Mouse (Mus musculus): ENCODE data around the gene Kcne2. TPM values are rescaled to one million over a fixed set of nuclear protein-coding genes. Genes with fewer than 3 reads are reported as not detected.

Kcne2 gene
- 2.2 and 4.3 TPM in 2 replicates for polyA plus RNA-seq (2016; fragmentation: Nextera tagmentation; extraction: Ambion mirVana)

DNA sequence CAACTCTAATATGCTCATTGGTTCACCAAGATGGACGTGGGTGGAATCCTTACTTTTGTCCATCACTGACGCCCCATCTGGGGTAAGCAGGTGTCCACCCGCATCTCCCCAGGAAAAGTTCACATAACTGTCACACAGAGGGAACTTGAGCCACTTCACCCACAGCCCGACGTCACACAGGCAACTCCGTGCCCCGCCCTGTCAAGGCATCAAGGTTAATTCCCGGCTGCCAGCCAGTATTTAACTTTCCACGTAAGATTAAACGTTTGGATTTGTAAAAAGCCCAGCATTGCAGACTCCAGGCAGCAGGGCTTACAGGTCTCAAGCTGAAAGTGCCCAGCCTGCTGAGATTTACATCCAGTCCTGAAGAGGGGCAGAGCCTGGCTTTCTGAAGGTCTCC is at the start of gene Kcne2:
Kcne2 (plus strand) TSS at position 289 of the 400 bp plus-strand sequence.
- no peak for ATAC-seq (ENCODE audit: low FRiP score)
- H3K9ac ChIP-seq: no peak within 1 kb of the TSS
- no peak within 1 kb of the TSS for H3K27ac ChIP-seq
- no peaks in the 10 kb centered on the region for H3K9me3 ChIP-seq
- WGBS: 81% methylated on average over 10 of the region's 10 CpGs
- no peak within 1 kb of the TSS for H3K4me3 ChIP-seq (replicated peaks)
- no peak within 1 kb of the TSS for H3K4me2 ChIP-seq
- H3K27me3 ChIP-seq: peaks cover 24% of the 10 kb centered on the region
- no peaks in the 10 kb centered on the region for H3K36me3 ChIP-seq (replicated peaks)
- H3K4me1 ChIP-seq: peaks cover 12% of the 10 kb centered on the region

DNA sequence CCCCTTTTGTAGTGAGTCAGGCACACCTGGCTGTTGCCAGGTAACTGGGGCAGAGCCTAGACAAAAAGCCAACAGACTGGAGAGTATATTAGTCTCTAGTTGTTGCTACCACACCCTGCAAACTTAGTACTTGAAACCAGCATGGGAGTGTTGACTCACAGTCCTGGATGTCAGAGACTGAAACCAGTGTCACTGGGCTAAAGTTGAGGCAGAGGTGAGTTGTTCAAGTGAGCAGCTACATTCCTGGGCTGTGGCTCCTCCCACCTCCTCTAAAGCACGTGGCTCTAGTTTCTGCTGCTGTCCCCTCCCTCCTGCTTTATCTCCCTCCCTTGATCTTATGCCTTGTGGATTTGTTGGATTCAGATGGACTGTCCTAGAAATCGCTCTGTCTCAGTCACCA is 46.3 kb upstream of the Kcne2 start:
- WGBS: 40% methylated on average over 2 of the region's 2 CpGs
- Histone ChIP-seq H3K9me3 (no peaks in the 10 kb centered on the region), H3K27ac (no peak overlapping the region), H3K36me3 (replicated peaks) (no peaks in the 10 kb centered on the region), H3K9ac (no peak overlapping the region), H3K4me2 (no peak overlapping the region), H3K27me3 (no peaks in the 10 kb centered on the region), H3K4me1 (no peaks in the 10 kb centered on the region; the same call in 1 of the 2 replicates), H3K4me3 (replicated peaks) (no peak overlapping the region)
- no peak for ATAC-seq (ENCODE audit: low FRiP score)

DNA sequence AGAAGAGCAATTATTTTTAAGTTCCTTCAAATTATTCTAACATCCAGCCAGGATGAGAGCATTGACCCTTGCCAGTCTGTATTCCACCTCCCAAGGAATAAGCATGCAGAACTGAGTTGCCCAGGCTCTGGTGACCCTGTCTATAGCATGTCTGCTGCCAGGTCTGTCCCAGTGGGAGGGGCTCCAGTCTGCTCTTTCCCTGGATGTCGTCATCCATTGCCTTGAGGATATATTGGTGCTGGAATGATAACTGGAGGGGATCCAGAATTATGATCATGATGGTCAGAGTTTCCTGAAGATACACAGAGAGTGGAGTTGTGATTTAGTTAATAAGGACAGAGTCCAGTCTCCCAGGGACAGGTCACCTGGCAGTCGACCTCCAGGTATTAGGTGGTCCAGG is 45.2 kb upstream of the Kcne2 start:
- Histone ChIP-seq H3K4me1 (no peaks in the 10 kb centered on the region; the same call in 1 of the 2 replicates), H3K4me3 (replicated peaks) (no peak overlapping the region), H3K9me3 (no peaks in the 10 kb centered on the region), H3K27me3 (no peaks in the 10 kb centered on the region), H3K4me2 (no peak overlapping the region), H3K9ac (no peak overlapping the region), H3K27ac (no peak overlapping the region), H3K36me3 (replicated peaks) (no peaks in the 10 kb centered on the region)
- WGBS: 73% methylated on average over 2 of the region's 2 CpGs
- no peak for ATAC-seq (ENCODE audit: low FRiP score)

DNA sequence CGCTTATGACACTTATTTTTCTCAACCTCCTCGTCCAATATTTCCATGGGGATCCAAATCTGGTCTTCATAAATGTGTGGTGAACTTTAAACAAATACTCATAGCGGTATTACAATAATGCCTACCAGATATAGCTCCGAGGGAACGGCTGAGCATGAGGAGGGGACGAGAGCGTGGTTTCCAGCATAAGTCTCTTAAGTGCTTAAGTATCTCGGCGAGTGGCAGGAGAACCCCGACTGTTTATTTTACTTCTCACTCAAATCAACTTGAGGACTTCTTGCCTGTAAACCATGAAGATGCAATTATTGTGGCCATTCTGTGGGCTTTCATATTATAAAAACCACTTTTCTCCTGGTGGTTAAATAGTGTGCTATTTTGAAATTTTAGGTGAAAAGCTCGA is 44.5 kb upstream of the Kcne2 start:
- no peak for ATAC-seq (ENCODE audit: low FRiP score)
- H3K36me3 ChIP-seq (replicated peaks): no peaks in the 10 kb centered on the region
- 87% methylated on average over 11 of the region's 11 CpGs for WGBS
- H3K27me3 ChIP-seq: no peaks in the 10 kb centered on the region
- H3K9me3 ChIP-seq: no peaks in the 10 kb centered on the region
- H3K4me2 ChIP-seq: no peak overlapping the region
- no peaks in the 10 kb centered on the region; the same call in 1 of the 2 replicates for H3K4me1 ChIP-seq
- no peak overlapping the region for H3K4me3 ChIP-seq (replicated peaks)
- no peak overlapping the region for H3K9ac ChIP-seq
- no peak overlapping the region for H3K27ac ChIP-seq

- no peak overlapping the region for H3K9ac ChIP-seq
- H3K4me3 ChIP-seq (replicated peaks): no peak overlapping the region
Observed at GRCm38 (mm10) chr16:92249681-92250080, 42.5 kb upstream of the Kcne2 start.

DNA sequence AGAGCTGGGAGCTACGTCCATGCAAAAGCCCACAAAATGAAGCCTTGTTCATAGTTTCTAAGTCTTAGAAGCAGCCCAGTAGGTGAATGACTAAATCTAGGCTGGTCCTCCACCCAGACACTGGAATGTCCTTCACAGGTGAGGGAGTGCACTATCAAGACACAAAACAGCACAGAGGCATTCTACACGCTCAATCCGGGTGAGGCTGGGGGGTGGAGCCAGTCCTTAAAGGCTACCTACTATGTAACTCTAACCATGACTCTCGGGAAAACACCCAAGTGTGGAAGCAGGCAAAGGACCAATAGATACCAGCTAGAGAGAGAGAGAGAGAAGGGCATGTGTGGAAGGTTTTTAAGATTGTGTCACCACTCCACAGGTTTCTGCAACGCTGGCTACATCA is 41.7 kb upstream of the Kcne2 start:
- Histone ChIP-seq H3K27ac (no peak overlapping the region), H3K9ac (no peak overlapping the region), H3K27me3 (no peaks in the 10 kb centered on the region), H3K4me2 (no peak overlapping the region), H3K4me1 (no peaks in the 10 kb centered on the region), H3K36me3 (replicated peaks) (no peaks in the 10 kb centered on the region), H3K4me3 (replicated peaks) (no peak overlapping the region), H3K9me3 (no peaks in the 10 kb centered on the region)
- 90% methylated on average over 5 of the region's 5 CpGs for WGBS
- no peak for ATAC-seq (ENCODE audit: low FRiP score)

More at GRCm38 (mm10) chr16:92249681-92250080, 42.5 kb upstream of the Kcne2 start:
- Histone ChIP-seq H3K36me3 (replicated peaks) (no peaks in the 10 kb centered on the region), H3K4me2 (no peak overlapping the region), H3K4me1 (no peaks in the 10 kb centered on the region), H3K9me3 (no peaks in the 10 kb centered on the region), H3K27ac (no peak overlapping the region), H3K27me3 (no peaks in the 10 kb centered on the region)
- ATAC-seq (ENCODE audit: low FRiP score): no peak
- WGBS: 82% methylated on average over 3 of the region's 3 CpGs

DNA sequence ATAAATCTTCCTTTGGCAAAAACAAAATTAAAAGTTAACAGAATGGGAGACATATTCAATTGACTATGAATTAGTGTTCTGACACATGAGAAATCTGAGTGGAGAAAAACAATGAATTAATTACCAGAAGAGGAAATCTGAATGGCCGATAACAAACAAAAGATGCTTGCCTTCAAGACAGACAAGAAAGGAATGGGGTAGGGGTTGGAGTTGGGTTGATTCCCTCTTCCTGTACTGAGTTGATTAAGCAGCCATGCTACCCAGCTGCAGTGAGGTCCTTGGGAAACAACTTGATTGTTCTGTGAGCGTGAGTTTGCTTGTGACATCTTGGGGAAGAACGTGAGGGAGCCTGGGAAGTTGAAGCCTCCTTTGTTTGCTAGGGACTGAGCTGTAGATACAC is 37.9 kb upstream of the Kcne2 start:
- 65% methylated on average over 3 of the region's 3 CpGs for whole genome bisulfite sequencing
- Histone ChIP-seq H3K9ac (no peak overlapping the region), H3K36me3 (replicated peaks) (no peaks in the 10 kb centered on the region), H3K4me3 (replicated peaks) (no peak overlapping the region), H3K9me3 (no peaks in the 10 kb centered on the region), H3K4me2 (no peak overlapping the region), H3K4me1 (no peaks in the 10 kb centered on the region), H3K27ac (no peak overlapping the region), H3K27me3 (no peaks in the 10 kb centered on the region)
- no peak for ATAC-seq (ENCODE audit: low FRiP score)

- no peak for ATAC-seq (ENCODE audit: low FRiP score)
- H3K9me3 ChIP-seq: no peaks in the 10 kb centered on the region
- no peak overlapping the region for H3K4me2 ChIP-seq
- no peak overlapping the region for H3K4me3 ChIP-seq (replicated peaks)
- no peaks in the 10 kb centered on the region for H3K4me1 ChIP-seq
- no peak overlapping the region for H3K9ac ChIP-seq
- 85% methylated on average over 12 of the region's 12 CpGs for WGBS
- no peak overlapping the region for H3K27ac ChIP-seq
- H3K36me3 ChIP-seq (replicated peaks): no peaks in the 10 kb centered on the region
- H3K27me3 ChIP-seq: no peaks in the 10 kb centered on the region
Observed at GRCm38 (mm10) chr16:92267861-92268260, 24.3 kb upstream of the Kcne2 start.

GRCm38 (mm10) chr16:92274516-92274915 is 17.7 kb upstream of the Kcne2 start:
- no peaks in the 10 kb centered on the region for H3K27me3 ChIP-seq
- no peaks in the 10 kb centered on the region for H3K9me3 ChIP-seq
- WGBS: 80% methylated on average over 5 of the region's 5 CpGs
- H3K9ac ChIP-seq: no peak overlapping the region
- no peak for ATAC-seq (ENCODE audit: low FRiP score)
- H3K4me2 ChIP-seq: no peak overlapping the region
- no peak overlapping the region for H3K4me3 ChIP-seq (replicated peaks)
- no peaks in the 10 kb centered on the region for H3K4me1 ChIP-seq
- H3K36me3 ChIP-seq (replicated peaks): no peaks in the 10 kb centered on the region
- no peak overlapping the region for H3K27ac ChIP-seq

DNA sequence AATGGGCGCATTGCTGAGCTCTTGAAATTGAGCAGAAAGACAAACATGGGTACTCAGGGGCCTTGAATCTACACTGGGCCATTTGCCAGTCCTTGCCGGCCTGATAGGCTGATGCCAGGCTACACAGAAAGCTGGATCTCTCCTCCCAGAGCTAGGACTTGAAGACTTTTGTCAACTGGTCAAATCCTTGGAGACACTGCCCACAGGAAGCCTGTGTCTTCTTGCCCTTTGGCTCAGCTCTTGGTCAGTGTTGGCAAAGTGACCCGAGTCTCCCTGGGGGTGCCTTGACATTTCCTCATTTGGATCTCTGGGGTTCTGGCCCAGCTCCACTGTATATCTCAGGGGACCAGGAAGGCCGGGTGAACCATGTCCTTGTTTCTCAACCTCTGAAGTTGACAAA is 16.7 kb upstream of the Kcne2 start:
- H3K27ac ChIP-seq: no peak overlapping the region
- H3K27me3 ChIP-seq: no peaks in the 10 kb centered on the region
- no peaks in the 10 kb centered on the region for H3K9me3 ChIP-seq
- H3K4me3 ChIP-seq (replicated peaks): no peak overlapping the region
- no peak overlapping the region for H3K4me2 ChIP-seq
- WGBS: 86% methylated on average over 4 of the region's 4 CpGs
- no peaks in the 10 kb centered on the region for H3K4me1 ChIP-seq
- no peak overlapping the region for H3K9ac ChIP-seq
- ATAC-seq (ENCODE audit: low FRiP score): no peak
- no peaks in the 10 kb centered on the region for H3K36me3 ChIP-seq (replicated peaks)

DNA sequence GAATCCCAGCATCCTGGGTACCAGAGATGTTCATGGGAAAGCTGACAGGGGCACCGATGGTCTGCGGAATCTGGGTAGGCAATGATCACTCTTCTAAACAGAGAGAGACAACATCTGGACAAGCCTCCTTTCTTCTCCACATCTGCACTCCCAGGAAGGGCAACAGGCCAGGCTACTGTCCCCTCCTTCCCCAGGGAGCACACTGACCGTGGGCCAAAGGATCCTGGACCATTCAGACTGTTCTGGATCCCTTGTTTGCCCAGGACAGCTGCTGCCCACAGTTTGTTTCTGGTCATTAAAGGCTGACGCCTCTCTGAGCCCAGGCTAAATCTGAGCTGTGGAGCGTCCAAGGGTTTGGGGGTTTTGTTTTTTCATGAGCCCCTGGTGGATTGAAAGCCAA is 9.5 kb upstream of the Kcne2 start:
- no peaks in the 10 kb centered on the region for H3K9me3 ChIP-seq
- H3K9ac ChIP-seq: no peak overlapping the region
- no peak overlapping the region for H3K4me3 ChIP-seq (replicated peaks)
- no peaks in the 10 kb centered on the region for H3K27me3 ChIP-seq
- H3K4me2 ChIP-seq: no peak overlapping the region
- H3K36me3 ChIP-seq (replicated peaks): no peaks in the 10 kb centered on the region
- 74% methylated on average over 5 of the region's 5 CpGs for WGBS
- no peak overlapping the region for H3K27ac ChIP-seq
- ATAC-seq (ENCODE audit: low FRiP score): no peak
- peaks cover 2% of the 10 kb centered on the region for H3K4me1 ChIP-seq

DNA sequence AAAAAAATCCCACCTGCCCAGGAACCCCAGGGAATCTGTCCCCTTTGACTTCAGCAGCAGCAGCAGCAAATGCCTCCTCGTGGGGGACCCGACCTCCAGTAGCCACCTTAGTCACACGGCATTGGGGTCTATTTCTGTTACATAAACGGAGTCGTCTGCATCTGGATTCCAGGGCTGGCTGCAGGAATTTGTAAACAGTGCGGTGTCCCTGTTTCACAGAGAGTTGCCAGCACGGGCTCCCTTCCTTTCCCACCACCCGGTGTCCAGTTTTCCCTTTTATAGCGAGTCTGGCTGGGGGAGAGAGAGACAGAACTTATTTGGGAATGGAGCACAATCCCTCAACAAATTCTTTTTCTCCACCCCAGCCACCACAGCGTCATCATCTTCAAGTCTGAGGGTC is 7.1 kb upstream of the Kcne2 start:
- Histone ChIP-seq H3K27me3 (no peaks in the 10 kb centered on the region), H3K9ac (no peak overlapping the region), H3K4me3 (replicated peaks) (no peak overlapping the region), H3K36me3 (replicated peaks) (no peaks in the 10 kb centered on the region), H3K9me3 (no peaks in the 10 kb centered on the region), H3K4me1 (peaks cover 2% of the 10 kb centered on the region), H3K27ac (no peak overlapping the region), H3K4me2 (no peak overlapping the region)
- WGBS: 75% methylated on average over 10 of the region's 10 CpGs
- ATAC-seq (ENCODE audit: low FRiP score): no peak

DNA sequence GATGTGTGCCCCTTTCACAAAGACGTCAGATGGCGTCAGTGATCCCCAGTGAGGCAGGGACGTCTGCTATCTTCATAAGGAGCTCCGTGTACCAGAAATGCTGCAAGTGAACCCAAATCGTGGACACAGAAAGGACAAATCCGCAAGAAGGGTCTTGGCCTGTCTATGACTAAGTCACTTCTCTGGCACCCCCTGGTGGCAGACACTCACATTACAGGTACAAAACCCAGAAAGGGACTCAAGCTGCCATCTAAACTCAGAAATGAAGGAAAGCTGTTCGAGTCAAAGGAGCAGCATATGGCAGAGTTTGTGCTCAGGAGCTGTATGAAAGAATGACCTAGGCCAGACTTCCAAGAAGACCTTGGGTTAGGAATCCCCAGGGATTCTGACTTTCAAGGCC is 5.6 kb upstream of the Kcne2 start:
- Histone ChIP-seq H3K9me3 (no peaks in the 10 kb centered on the region), H3K27me3 (peaks cover 4% of the 10 kb centered on the region; the same call in 1 of the 2 replicates), H3K4me3 (replicated peaks) (no peak overlapping the region), H3K36me3 (replicated peaks) (no peaks in the 10 kb centered on the region), H3K27ac (no peak overlapping the region), H3K4me2 (no peak overlapping the region), H3K9ac (no peak overlapping the region), H3K4me1 (peaks cover 2% of the 10 kb centered on the region)
- no peak for ATAC-seq (ENCODE audit: low FRiP score)
- 12% methylated on average over 7 of the region's 7 CpGs for WGBS

All from forebrain, embryonic 12.5 days (tissue).